Mouse (Mus musculus): ENCODE results near the gene Hapln3. TPM values are rescaled to one million over a fixed set of nuclear protein-coding genes. Genes with fewer than 3 reads are reported as not detected.

Gene Hapln3
- polyA plus RNA-seq, 1 experiment, result 0.89 TPM

GRCm38 (mm10) chr7:79147931-79148653, 17.3 kb upstream of the Hapln3 start:
- Histone ChIP-seq H3K4me3 (ENCODE audit: control insufficient read depth, low read depth, low read length) (peak overlapping the region; percentile 87), H3K27me3 (ENCODE audit: control insufficient read depth, insufficient read depth, low read length) (no peaks in the 10 kb centered on the region), H3K36me3 (ENCODE audit: control insufficient read depth, insufficient read depth, low read length) (no peaks in the 10 kb centered on the region), H3K4me1 (ENCODE audit: control insufficient read depth, insufficient read depth, low read length) (peaks cover 5% of the 10 kb centered on the region), H3K27ac (ENCODE audit: control insufficient read depth, insufficient read depth, low read depth, low read length) (peak overlapping the region; percentile 40; the same call in 1 of the 2 replicates)
- no peak for TF ChIP-seq CTCF (IDR thresholded peaks at IDR 0.05; ENCODE audit: control insufficient read depth, insufficient read depth, insufficient replicate concordance, low read depth, low read length)
- no peak for TF ChIP-seq POLR2A (IDR thresholded peaks at IDR 0.05; ENCODE audit: control insufficient read depth, low read depth, low read length)

- Histone ChIP-seq H3K36me3 (ENCODE audit: control insufficient read depth, insufficient read depth, low read length) (no peaks in the 10 kb centered on the region), H3K27ac (ENCODE audit: control insufficient read depth, insufficient read depth, low read depth, low read length) (no peak overlapping the region), H3K4me3 (ENCODE audit: control insufficient read depth, low read depth, low read length) (no peak overlapping the region), H3K4me1 (ENCODE audit: control insufficient read depth, insufficient read depth, low read length) (peaks cover 5% of the 10 kb centered on the region), H3K27me3 (ENCODE audit: control insufficient read depth, insufficient read depth, low read length) (no peaks in the 10 kb centered on the region)
- TF ChIP-seq POLR2A (IDR thresholded peaks at IDR 0.05; ENCODE audit: control insufficient read depth, low read depth, low read length), result no peak
- no peak for TF ChIP-seq CTCF (IDR thresholded peaks at IDR 0.05; ENCODE audit: control insufficient read depth, insufficient read depth, insufficient replicate concordance, low read depth, low read length)
Observed at GRCm38 (mm10) chr7:79147011-79147837, 16.4 kb upstream of the Hapln3 start.

GRCm38 (mm10) chr7:79140897-79141296, 10.1 kb upstream of the Hapln3 start:
- Histone ChIP-seq H3K27me3 (ENCODE audit: control insufficient read depth, insufficient read depth, low read length) (no peaks in the 10 kb centered on the region), H3K27ac (ENCODE audit: control insufficient read depth, insufficient read depth, low read depth, low read length) (no peak overlapping the region), H3K4me3 (ENCODE audit: control insufficient read depth, low read depth, low read length) (no peak overlapping the region), H3K4me1 (ENCODE audit: control insufficient read depth, insufficient read depth, low read length) (no peaks in the 10 kb centered on the region), H3K36me3 (ENCODE audit: control insufficient read depth, insufficient read depth, low read length) (no peaks in the 10 kb centered on the region)
- TF ChIP-seq CTCF (IDR thresholded peaks at IDR 0.05; ENCODE audit: control insufficient read depth, insufficient read depth, insufficient replicate concordance, low read depth, low read length) (peak; percentile 98), POLR2A (IDR thresholded peaks at IDR 0.05; ENCODE audit: control insufficient read depth, low read depth, low read length) (no peak)

GRCm38 (mm10) chr7:79139891-79140591, 9.2 kb upstream of the Hapln3 start:
- no peak overlapping the region for H3K27ac ChIP-seq (ENCODE audit: control insufficient read depth, insufficient read depth, low read depth, low read length)
- H3K4me1 ChIP-seq (ENCODE audit: control insufficient read depth, insufficient read depth, low read length), result no peaks in the 10 kb centered on the region
- H3K4me3 ChIP-seq (ENCODE audit: control insufficient read depth, low read depth, low read length), result no peak overlapping the region
- TF ChIP-seq CTCF (IDR thresholded peaks at IDR 0.05; ENCODE audit: control insufficient read depth, insufficient read depth, insufficient replicate concordance, low read depth, low read length) (no peak), POLR2A (IDR thresholded peaks at IDR 0.05; ENCODE audit: control insufficient read depth, low read depth, low read length) (no peak)
- H3K27me3 ChIP-seq (ENCODE audit: control insufficient read depth, insufficient read depth, low read length), result no peaks in the 10 kb centered on the region
- H3K36me3 ChIP-seq (ENCODE audit: control insufficient read depth, insufficient read depth, low read length), result no peaks in the 10 kb centered on the region

GRCm38 (mm10) chr7:79139328-79139824, 8.6 kb upstream of the Hapln3 start:
- H3K4me3 ChIP-seq (ENCODE audit: control insufficient read depth, low read depth, low read length), result no peak overlapping the region
- no peaks in the 10 kb centered on the region for H3K36me3 ChIP-seq (ENCODE audit: control insufficient read depth, insufficient read depth, low read length)
- H3K27ac ChIP-seq (ENCODE audit: control insufficient read depth, insufficient read depth, low read depth, low read length), result no peak overlapping the region
- TF ChIP-seq POLR2A (IDR thresholded peaks at IDR 0.05; ENCODE audit: control insufficient read depth, low read depth, low read length) (no peak), CTCF (IDR thresholded peaks at IDR 0.05; ENCODE audit: control insufficient read depth, insufficient read depth, insufficient replicate concordance, low read depth, low read length) (no peak)
- H3K4me1 ChIP-seq (ENCODE audit: control insufficient read depth, insufficient read depth, low read length), result no peaks in the 10 kb centered on the region
- no peaks in the 10 kb centered on the region for H3K27me3 ChIP-seq (ENCODE audit: control insufficient read depth, insufficient read depth, low read length)

GRCm38 (mm10) chr7:79133391-79133790, 2.6 kb upstream of the Hapln3 start:
- no peak for TF ChIP-seq POLR2A (IDR thresholded peaks at IDR 0.05; ENCODE audit: control insufficient read depth, low read depth, low read length)
- no peak for TF ChIP-seq CTCF (IDR thresholded peaks at IDR 0.05; ENCODE audit: control insufficient read depth, insufficient read depth, insufficient replicate concordance, low read depth, low read length)
- Histone ChIP-seq H3K4me1 (ENCODE audit: control insufficient read depth, insufficient read depth, low read length) (peaks cover 3% of the 10 kb centered on the region; the same call in 1 of the 2 replicates), H3K4me3 (ENCODE audit: control insufficient read depth, low read depth, low read length) (no peak overlapping the region), H3K36me3 (ENCODE audit: control insufficient read depth, insufficient read depth, low read length) (no peaks in the 10 kb centered on the region), H3K27ac (ENCODE audit: control insufficient read depth, insufficient read depth, low read depth, low read length) (no peak overlapping the region), H3K27me3 (ENCODE audit: control insufficient read depth, insufficient read depth, low read length) (no peaks in the 10 kb centered on the region)
